Mouse (Mus musculus): ENCODE results near the gene B3galt2. TPM values are rescaled to one million over a fixed set of nuclear protein-coding genes. Genes with fewer than 3 reads are reported as not detected.

The B3galt2 gene
- total and polyA plus RNA-seq, 2 experiments from 2014 or later = 8.1 to 25.6 TPM

GRCm38 (mm10) chr1:143631337-143631736 is 9.1 kb upstream of the B3galt2 start:
- no peak overlapping the region for H3K4me2 ChIP-seq (ENCODE audit: low read depth)
- DNase-seq (no peak), ATAC-seq (no peak)
- no peak overlapping the region for H3K27ac ChIP-seq (ENCODE audit: low read depth, low read length)
- H3K27me3 ChIP-seq (ENCODE audit: insufficient read depth, low read length) = no peaks in the 10 kb centered on the region
- H3K9me3 ChIP-seq (ENCODE audit: low read length) = no peaks in the 10 kb centered on the region
- no peak for TF ChIP-seq CTCF (IDR thresholded peaks at IDR 0.05; ENCODE audit: low read depth)
- 70% methylated on average over 7 of the region's 7 CpGs for WGBS
- H3K9ac ChIP-seq = no peak overlapping the region
- H3K36me3 ChIP-seq (ENCODE audit: insufficient read depth) = peaks cover 5% of the 10 kb centered on the region; the same call in 1 of the 2 replicates
- no peaks in the 10 kb centered on the region for H3K4me1 ChIP-seq (ENCODE audit: insufficient read depth)
- no peak overlapping the region for H3K4me3 ChIP-seq (ENCODE audit: low read depth, low read length)

GRCm38 (mm10) chr1:143632361-143632760 is 8.1 kb upstream of the B3galt2 start:
- 74% methylated on average over 1 of the region's 1 CpGs for WGBS
- no peak for DNase-seq
- Histone ChIP-seq H3K4me2 (ENCODE audit: low read depth) (no peak overlapping the region), H3K4me1 (ENCODE audit: insufficient read depth) (no peaks in the 10 kb centered on the region), H3K27me3 (ENCODE audit: insufficient read depth, low read length) (no peaks in the 10 kb centered on the region), H3K36me3 (ENCODE audit: insufficient read depth) (no peaks in the 10 kb centered on the region), H3K9ac (no peak overlapping the region), H3K27ac (ENCODE audit: low read depth, low read length) (no peak overlapping the region), H3K9me3 (ENCODE audit: low read length) (no peaks in the 10 kb centered on the region), H3K4me3 (ENCODE audit: low read depth, low read length) (no peak overlapping the region)
- no peak for TF ChIP-seq CTCF (IDR thresholded peaks at IDR 0.05; ENCODE audit: low read depth)
- ATAC-seq = no peak

GRCm38 (mm10) chr1:143632854-143633587 is 7.4 kb upstream of the B3galt2 start:
- Histone ChIP-seq H3K4me3 (ENCODE audit: low read depth, low read length) (no peak overlapping the region), H3K4me2 (ENCODE audit: low read depth) (no peak overlapping the region), H3K27me3 (ENCODE audit: insufficient read depth, low read length) (no peaks in the 10 kb centered on the region), H3K36me3 (ENCODE audit: insufficient read depth) (no peaks in the 10 kb centered on the region), H3K9ac (no peak overlapping the region), H3K4me1 (ENCODE audit: insufficient read depth) (no peaks in the 10 kb centered on the region), H3K9me3 (ENCODE audit: low read length) (no peaks in the 10 kb centered on the region), H3K27ac (ENCODE audit: low read depth, low read length) (no peak overlapping the region)
- no peak for ATAC-seq
- DNase-seq = no peak
- TF ChIP-seq CTCF (IDR thresholded peaks at IDR 0.05; ENCODE audit: low read depth) = no peak
- WGBS = 89% methylated on average over 2 of the region's 2 CpGs

GRCm38 (mm10) chr1:143644221-143644620 is 3.8 kb downstream of the B3galt2 start:
- Histone ChIP-seq H3K9ac (peak overlapping the region; percentile 31; the same call in 1 of the 2 replicates), H3K27me3 (ENCODE audit: insufficient read depth, low read length) (no peaks in the 10 kb centered on the region), H3K9me3 (ENCODE audit: low read length) (no peaks in the 10 kb centered on the region), H3K4me3 (ENCODE audit: low read depth, low read length) (peak overlapping the region; percentile 32), H3K36me3 (ENCODE audit: insufficient read depth) (peaks cover 11% of the 10 kb centered on the region; the same call in 1 of the 2 replicates), H3K4me2 (ENCODE audit: low read depth) (peak overlapping the region; percentile 20), H3K27ac (ENCODE audit: low read depth, low read length) (no peak overlapping the region), H3K4me1 (ENCODE audit: insufficient read depth) (no peaks in the 10 kb centered on the region)
- WGBS = 86% methylated on average over 2 of the region's 2 CpGs
- peak; percentile 49; the same call in 1 of the 2 replicates for ATAC-seq
- peak; percentile 86 for TF ChIP-seq CTCF (IDR thresholded peaks at IDR 0.05; ENCODE audit: low read depth)
- DNase-seq = peak; percentile 71

- Histone ChIP-seq H3K27ac (ENCODE audit: low read depth, low read length) (no peak overlapping the region), H3K9ac (peak overlapping the region; percentile 33; the same call in 1 of the 2 replicates), H3K9me3 (ENCODE audit: low read length) (no peaks in the 10 kb centered on the region), H3K4me3 (ENCODE audit: low read depth, low read length) (peak overlapping the region; percentile 21), H3K36me3 (ENCODE audit: insufficient read depth) (peaks cover 16% of the 10 kb centered on the region; the same call in 1 of the 2 replicates), H3K4me2 (ENCODE audit: low read depth) (peak overlapping the region; percentile 39), H3K4me1 (ENCODE audit: insufficient read depth) (no peaks in the 10 kb centered on the region), H3K27me3 (ENCODE audit: insufficient read depth, low read length) (no peaks in the 10 kb centered on the region)
- DNase-seq (no peak), ATAC-seq (no peak)
- 58% methylated on average over 4 of the region's 4 CpGs for WGBS
- TF ChIP-seq CTCF (IDR thresholded peaks at IDR 0.05; ENCODE audit: low read depth) = no peak
Observed at GRCm38 (mm10) chr1:143645386-143645785, 4.9 kb downstream of the B3galt2 start.

- no peaks in the 10 kb centered on the region for H3K4me1 ChIP-seq (ENCODE audit: insufficient read depth)
- no peak overlapping the region for H3K9ac ChIP-seq
- no peaks in the 10 kb centered on the region for H3K27me3 ChIP-seq (ENCODE audit: insufficient read depth, low read length)
- peaks cover 19% of the 10 kb centered on the region; the same call in 1 of the 2 replicates for H3K36me3 ChIP-seq (ENCODE audit: insufficient read depth)
- no peak for TF ChIP-seq CTCF (IDR thresholded peaks at IDR 0.05; ENCODE audit: low read depth)
- no peaks in the 10 kb centered on the region for H3K9me3 ChIP-seq (ENCODE audit: low read length)
- peak overlapping the region; percentile 40; the same call in 1 of the 2 replicates for H3K27ac ChIP-seq (ENCODE audit: low read depth, low read length)
- DNase-seq (no peak), ATAC-seq (no peak)
- H3K4me3 ChIP-seq (ENCODE audit: low read depth, low read length) = no peak overlapping the region
- WGBS = 74% methylated on average over 4 of the region's 4 CpGs
- H3K4me2 ChIP-seq (ENCODE audit: low read depth) = peak overlapping the region; percentile 23; the same call in 1 of the 2 replicates
Observed at GRCm38 (mm10) chr1:143646219-143646618, 5.8 kb downstream of the B3galt2 start.

GRCm38 (mm10) chr1:143650317-143650716 is 9.9 kb downstream of the B3galt2 start:
- peaks cover 26% of the 10 kb centered on the region; the same call in 1 of the 2 replicates for H3K36me3 ChIP-seq (ENCODE audit: insufficient read depth)
- H3K27me3 ChIP-seq (ENCODE audit: insufficient read depth, low read length) = no peaks in the 10 kb centered on the region
- H3K9ac ChIP-seq = no peak overlapping the region
- no peak for ATAC-seq
- no peak overlapping the region for H3K4me3 ChIP-seq (ENCODE audit: low read depth, low read length)
- no peak for TF ChIP-seq CTCF (IDR thresholded peaks at IDR 0.05; ENCODE audit: low read depth)
- H3K27ac ChIP-seq (ENCODE audit: low read depth, low read length) = no peak overlapping the region
- 96% methylated on average over 2 of the region's 2 CpGs for WGBS
- H3K4me1 ChIP-seq (ENCODE audit: insufficient read depth) = no peaks in the 10 kb centered on the region
- H3K9me3 ChIP-seq (ENCODE audit: low read length) = no peaks in the 10 kb centered on the region
- H3K4me2 ChIP-seq (ENCODE audit: low read depth) = no peak overlapping the region
- DNase-seq = no peak
